Comparison of ENCODE assay signal across 18 mouse cellular contexts in the genomic region with DNA sequence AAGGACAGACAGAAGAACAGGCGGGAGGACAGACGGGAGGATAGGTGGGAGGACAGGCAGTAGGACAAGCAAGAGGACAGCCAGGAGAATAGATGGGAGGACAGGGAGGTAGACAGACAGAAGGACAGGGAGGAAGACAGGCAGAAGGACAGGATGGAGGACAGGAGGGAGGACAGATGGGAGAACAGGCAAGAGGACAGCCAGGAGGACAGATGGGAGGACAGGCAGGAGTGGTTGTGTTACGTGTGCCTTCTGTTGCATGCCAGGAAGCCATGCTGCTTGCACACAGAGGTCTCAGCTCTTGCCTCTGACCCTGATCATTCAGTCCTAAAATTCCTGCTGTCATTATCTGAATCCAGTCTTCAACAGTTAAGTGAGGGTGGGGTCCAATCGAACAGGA. TPM values are rescaled to one million over a fixed set of nuclear protein-coding genes. Genes with fewer than 3 reads are reported as not detected.
DNase-seq lines count a peak whose midpoint lies in the region; ATAC-seq and TF ChIP-seq lines count a peak whose summit lies in the region.
"Had no signal": no experiment of that assay in that cellular context is flagged by ENCODE, and none has a peak within 500 bp of the region (broad histone marks: within the 10 kb centered on the region; RNA-seq: fewer than 3 reads in every experiment).

No protein-coding gene starts in this region.

- TF ChIP-seq EP300 in liver, postnatal 0 days (IDR thresholded peaks at IDR 0.05; ENCODE audit: low read depth), result no peak

- no peak overlapping the region for H3K4me3 ChIP-seq in heart, embryonic 10.5 days
- no peak overlapping the region for H3K4me3 ChIP-seq in liver, embryonic 11.5 days (ENCODE audit: low read depth, low read length)
- no peak overlapping the region for H3K4me3 ChIP-seq in liver, postnatal 0 days (ENCODE audit: low read depth, low read length)

- H3K9me3 ChIP-seq in heart, embryonic 10.5 days, result no peaks in the 10 kb centered on the region
- H3K9me3 ChIP-seq in liver, embryonic 11.5 days (ENCODE audit: control insufficient read depth, low read length), result no peaks in the 10 kb centered on the region
- H3K9me3 ChIP-seq in liver, postnatal 0 days (ENCODE audit: low read length), result no peaks in the 10 kb centered on the region
- H3K9me3 ChIP-seq: embryonic facial prominence, embryonic 15.5 days; stomach, embryonic 15.5 days had no signal

- peak overlapping the region; percentile 98 for H3K4me2 ChIP-seq in liver, embryonic 11.5 days
- no peak overlapping the region for H3K4me2 ChIP-seq in liver, postnatal 0 days (ENCODE audit: low read depth, low read length)

- no peak for TF ChIP-seq CTCF in liver, postnatal 0 days (IDR thresholded peaks at IDR 0.05; ENCODE audit: low read depth)

- peaks cover 37% of the 10 kb centered on the region for H3K4me1 ChIP-seq in heart, embryonic 10.5 days
- H3K4me1 ChIP-seq in liver, embryonic 11.5 days (replicated peaks; ENCODE audit: control insufficient read depth, insufficient read depth, low read length), result peaks cover 17% of the 10 kb centered on the region
- H3K4me1 ChIP-seq in liver, postnatal 0 days (ENCODE audit: insufficient read depth), result peaks cover 15% of the 10 kb centered on the region

- H3K27ac ChIP-seq in heart, embryonic 10.5 days, result peak overlapping the region; percentile 87; the same call in 1 of the 2 replicates
- H3K27ac ChIP-seq in liver, embryonic 11.5 days (ENCODE audit: low read depth, low read length), result no peak overlapping the region
- no peak overlapping the region for H3K27ac ChIP-seq in liver, postnatal 0 days (ENCODE audit: low read depth)
- H3K27ac ChIP-seq: embryonic facial prominence, embryonic 15.5 days; layer of hippocampus, adult 2 months; stomach, embryonic 15.5 days had no signal

- ATAC-seq in liver, embryonic 11.5 days (replicated peaks; ENCODE audit: low FRiP score), result no peak
- no peak for ATAC-seq in liver, postnatal 0 days
- ATAC-seq: forebrain, embryonic 16.5 days; midbrain, embryonic 16.5 days had no signal

- peaks cover 23% of the 10 kb centered on the region for H3K27me3 ChIP-seq in heart, embryonic 10.5 days (ENCODE audit: insufficient read depth, poor library complexity, severe bottlenecking)
- H3K27me3 ChIP-seq in liver, embryonic 11.5 days (replicated peaks; ENCODE audit: control insufficient read depth, insufficient read depth, low read length), result 0 out of 2 replicates have a peak, but pooled peaks cover 3% of the 10 kb centered on the region
- no peaks in the 10 kb centered on the region for H3K27me3 ChIP-seq in liver, postnatal 0 days (ENCODE audit: insufficient read depth, low read length)
- H3K27me3 ChIP-seq: CH12.LX; embryonic facial prominence, embryonic 15.5 days; stomach, embryonic 15.5 days had no signal

- no peak overlapping the region for H3K9ac ChIP-seq in liver, embryonic 11.5 days (ENCODE audit: low read depth, low read length)
- no peak overlapping the region for H3K9ac ChIP-seq in liver, postnatal 0 days (replicated peaks)
- H3K9ac ChIP-seq: embryonic facial prominence, embryonic 15.5 days; stomach, embryonic 15.5 days had no signal

- 74% methylated on average over 4 of the region's 4 CpGs for WGBS in heart, embryonic 10.5 days
- WGBS in liver, embryonic 11.5 days, result 74% methylated on average over 4 of the region's 4 CpGs
- 76% methylated on average over 4 of the region's 4 CpGs for WGBS in liver, postnatal 0 days (ENCODE audit: insufficient replicate concordance)

- DNase-seq in heart, embryonic 10.5 days (ENCODE audit: low spot score), result no peak
- no peak for DNase-seq in heart, adult 11 months
- no peak for DNase-seq in liver, embryonic 11.5 days (ENCODE audit: low spot score)
- no peak for DNase-seq in liver, postnatal 0 days
- peak; percentile 52 for DNase-seq in brain, adult 2 months (ENCODE audit: low read depth, low spot score)
- DNase-seq in cerebellum, postnatal 25 days, result peak; percentile 28 to 48
- DNase-seq in right cerebral cortex, adult 18-20 months, result no peak
- no peak for DNase-seq in embryo, embryonic 10.5 days (ENCODE audit: low spot score)
- DNase-seq: adrenal gland, postnatal 36 days; gastrocnemius, postnatal 36 days; kidney, adult 8-10 months had no signal

- H3K36me3 ChIP-seq in heart, embryonic 10.5 days, result peaks cover 25% of the 10 kb centered on the region
- no peaks in the 10 kb centered on the region for H3K36me3 ChIP-seq in liver, embryonic 11.5 days (ENCODE audit: control insufficient read depth, insufficient read depth, low read length)
- no peaks in the 10 kb centered on the region for H3K36me3 ChIP-seq in liver, postnatal 0 days (replicated peaks; ENCODE audit: insufficient read depth, low read length)
- H3K36me3 ChIP-seq: stomach, embryonic 15.5 days had no signal

RNA-seq across cellular contexts. Expression of a gene that starts 1.4 kb away (rescaled TPM):
- 7.1 and 7.9 TPM in 2 replicates for polyA plus RNA-seq in heart, embryonic 10.5 days (2016; fragmentation: Nextera tagmentation; extraction: Ambion mirVana)
- 4.4 and 5.8 TPM in 2 replicates for polyA plus RNA-seq in liver, embryonic 11.5 days (2014; fragmentation: Nextera tagmentation; extraction: Ambion mirVana)
- 4.1 and 4.2 TPM in 2 replicates for polyA plus RNA-seq in liver, postnatal 0 days (2015; fragmentation: Nextera tagmentation; extraction: Ambion mirVana)

RNA-seq across cellular contexts. Expression of a gene that starts 1.4 kb away (rescaled TPM):
- polyA plus RNA-seq in heart, embryonic 10.5 days (2016; fragmentation: Nextera tagmentation; extraction: Ambion mirVana), result 10.8 and 11.2 TPM in 2 replicates
- polyA plus RNA-seq in liver, embryonic 11.5 days (2014; fragmentation: Nextera tagmentation; extraction: Ambion mirVana), result 4.3 and 5.1 TPM in 2 replicates
- 2.1 and 2.2 TPM in 2 replicates for polyA plus RNA-seq in liver, postnatal 0 days (2015; fragmentation: Nextera tagmentation; extraction: Ambion mirVana)

RNA-seq across cellular contexts. Expression of a gene that starts 39.0 kb away (rescaled TPM):
- 7.5 and 9.5 TPM in 2 replicates for polyA plus RNA-seq in heart, embryonic 10.5 days (2016; fragmentation: Nextera tagmentation; extraction: Ambion mirVana)
- 7.6 and 8.0 TPM in 2 replicates for polyA plus RNA-seq in liver, embryonic 11.5 days (2014; fragmentation: Nextera tagmentation; extraction: Ambion mirVana)
- polyA plus RNA-seq in liver, postnatal 0 days (2015; fragmentation: Nextera tagmentation; extraction: Ambion mirVana), result 6.6 and 7.4 TPM in 2 replicates

RNA-seq across cellular contexts. Expression of a gene that starts 46.4 kb away (rescaled TPM):
- polyA plus RNA-seq in heart, embryonic 10.5 days (2016; fragmentation: Nextera tagmentation; extraction: Ambion mirVana), result 0.24 and 0.48 TPM in 2 replicates
- polyA plus RNA-seq in liver, embryonic 11.5 days (2014; fragmentation: Nextera tagmentation; extraction: Ambion mirVana), result 0.32 and 0.37 TPM in 2 replicates
- 0.06 and 0.09 TPM in 2 replicates for polyA plus RNA-seq in liver, postnatal 0 days (2015; fragmentation: Nextera tagmentation; extraction: Ambion mirVana)
- polyA plus RNA-seq: inflammation-experienced regulatory T-cells, adult 6 months had no signal

RNA-seq across cellular contexts. Expression of a gene that starts 54.1 kb away (rescaled TPM):
- 366 and 405 TPM in 2 replicates for polyA plus RNA-seq in heart, embryonic 10.5 days (2016; fragmentation: Nextera tagmentation; extraction: Ambion mirVana)
- polyA plus RNA-seq in liver, embryonic 11.5 days (2014; fragmentation: Nextera tagmentation; extraction: Ambion mirVana), result 403 and 404 TPM in 2 replicates
- 119 and 125 TPM in 2 replicates for polyA plus RNA-seq in liver, postnatal 0 days (2015; fragmentation: Nextera tagmentation; extraction: Ambion mirVana)

Comparison
In these comparisons a context has a peak if more than half of its experiments do, and no peak if none do; other contexts are left out.
1. DNase-seq: peak in brain, adult 2 months (single experiment) and cerebellum, postnatal 25 days (2 of 2); none in heart, embryonic 10.5 days (single experiment), heart, adult 11 months (single experiment), liver, embryonic 11.5 days (single experiment), liver, postnatal 0 days (single experiment), right cerebral cortex, adult 18-20 months (single experiment) and embryo, embryonic 10.5 days (single experiment).